Mouse (Mus musculus): Measurements from ENCODE around the gene Evx1.

Evx1 gene

GRCm38 (mm10) chr6:52290186-52290585, 23.1 kb upstream of the Evx1 start:
- intact Hi-C loops (cut with DNase I) = no loop called here

DNA sequence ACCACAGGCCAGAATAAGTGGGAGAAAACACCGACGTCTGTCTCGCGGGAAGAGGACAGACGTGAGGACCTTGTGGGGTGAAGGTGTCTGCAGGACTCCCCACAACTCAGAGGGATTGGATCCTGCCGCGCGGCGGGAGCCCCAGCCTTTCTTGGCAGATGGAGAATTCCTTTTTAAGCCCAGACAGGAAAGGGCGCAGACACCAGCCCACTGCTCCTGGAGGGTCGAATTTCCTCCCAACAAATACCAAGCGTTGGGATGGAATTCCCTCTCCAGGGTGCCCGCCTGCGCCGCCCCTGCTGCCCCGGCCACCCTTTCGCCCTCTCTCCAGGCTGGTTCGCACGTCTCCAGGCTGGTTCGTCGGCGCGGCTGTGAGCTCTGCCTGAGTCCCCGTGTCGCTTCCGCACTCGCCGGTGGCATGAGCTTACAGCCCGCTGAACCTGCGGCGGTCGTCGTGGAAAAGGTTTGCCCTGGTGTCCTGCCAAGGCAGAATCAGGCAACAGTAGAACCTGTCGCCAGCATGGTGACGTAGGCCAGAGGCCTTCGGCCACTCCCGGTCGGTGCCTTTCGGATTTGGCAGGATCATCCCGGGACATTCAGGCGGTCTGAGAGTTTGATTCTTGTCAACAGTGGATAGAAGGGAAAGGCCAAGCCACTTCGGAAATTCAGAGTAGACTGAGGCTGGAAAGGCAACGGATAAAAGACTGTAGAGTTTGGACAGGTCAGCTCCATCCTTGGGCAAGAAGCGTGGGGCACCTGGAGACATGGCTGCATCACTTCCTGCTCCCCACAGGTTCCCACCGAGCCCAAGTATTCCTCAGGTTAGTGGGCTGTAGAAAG, 22.1 kb upstream of the Evx1 start:
- intact Hi-C loops (cut with DNase I) = no loop called here

DNA sequence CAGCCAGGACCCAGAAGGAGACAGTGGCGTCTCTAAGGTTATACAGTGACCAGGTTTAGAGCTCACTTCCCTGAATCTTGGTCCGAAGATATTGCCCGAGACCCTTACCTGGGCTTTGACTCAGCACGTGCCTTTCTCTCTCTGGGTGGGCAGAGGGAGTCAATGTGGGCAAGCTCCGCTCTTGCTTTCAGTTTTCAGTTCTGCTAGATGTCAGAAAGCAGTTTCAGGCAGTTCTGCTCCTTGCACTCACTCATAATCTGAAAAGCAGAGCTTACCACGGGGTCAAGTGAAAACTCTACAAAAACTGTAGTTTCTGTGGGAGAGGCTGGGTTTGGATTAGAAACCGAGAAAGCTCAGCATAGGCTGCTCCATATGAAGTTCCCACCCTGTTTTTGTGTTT, 21.0 kb upstream of the Evx1 start:
- intact Hi-C loops (cut with DNase I) = no loop called here

DNA sequence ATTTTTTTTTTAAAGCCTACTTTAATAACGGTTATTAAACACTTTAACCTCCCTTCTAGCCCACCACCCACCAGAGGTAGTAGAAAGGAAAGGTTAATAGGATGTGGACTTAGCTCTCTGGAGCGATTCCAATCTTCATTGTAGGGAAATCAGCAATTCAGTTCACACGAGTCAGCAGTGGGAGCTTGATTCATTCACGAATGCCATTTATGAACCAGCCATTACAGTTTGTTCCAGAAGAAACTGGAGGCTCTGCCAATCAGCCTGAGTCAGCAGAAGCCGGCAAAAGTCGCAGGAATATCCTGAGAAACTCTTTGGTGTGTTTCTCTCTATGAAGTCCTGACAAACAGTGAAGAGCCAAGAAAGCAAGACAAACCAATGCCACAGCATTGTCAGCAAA, 18.7 kb upstream of the Evx1 start:
- intact Hi-C loops (cut with DNase I) = no loop called here

DNA sequence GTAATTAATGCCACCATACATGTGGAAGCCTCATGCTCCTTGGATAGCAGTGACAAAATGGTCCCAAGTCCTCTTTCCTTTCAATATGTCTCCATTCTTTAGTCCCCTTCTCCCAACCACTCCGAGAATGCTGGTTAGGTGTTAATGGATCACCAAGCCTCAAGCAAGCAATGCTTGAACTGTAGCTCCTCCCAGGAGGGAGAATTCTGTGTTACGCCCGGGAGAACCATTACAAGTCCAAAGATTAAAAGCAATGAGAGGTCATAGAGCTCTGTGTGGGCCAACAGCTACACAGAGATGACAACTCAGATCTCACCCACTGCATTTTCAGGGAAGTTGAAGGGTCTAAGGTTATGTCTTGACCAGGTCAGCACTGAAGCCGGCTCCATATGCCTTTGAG, 14.8 kb upstream of the Evx1 start:
- intact Hi-C loops (cut with DNase I) = no loop called here

- intact Hi-C loops (cut with DNase I) = no loop called here
Observed at GRCm38 (mm10) chr6:52300806-52301205, 12.5 kb upstream of the Evx1 start.

GRCm38 (mm10) chr6:52303426-52303825, 9.9 kb upstream of the Evx1 start:
- intact Hi-C loops (cut with DNase I) = no loop called here

- intact Hi-C loops (cut with DNase I) = loop anchor here (1.0 to 5.0 kb wide), 2 partner anchors 44 to 272 kb away; partner anchors contain the start of gene Hoxa13
Observed at GRCm38 (mm10) chr6:52305877-52306389, 7.4 kb upstream of the Evx1 start.

- intact Hi-C loops (cut with DNase I) = loop anchor here (5.0 kb wide), 1 partner anchor 47 kb away; the partner anchor contains the start of gene Hoxa13
Observed at GRCm38 (mm10) chr6:52309766-52310165, 3.5 kb upstream of the Evx1 start.

GRCm38 (mm10) chr6:52310366-52310765, 2.9 kb upstream of the Evx1 start:
- intact Hi-C loops (cut with DNase I) = no loop called here

- intact Hi-C loops (cut with DNase I) = no loop called here
Observed at GRCm38 (mm10) chr6:52311661-52312557, 1.4 kb upstream of the Evx1 start.

GRCm38 (mm10) chr6:52312558-52312915, 761 bp upstream of the Evx1 start:
- intact Hi-C loops (cut with DNase I) = no loop called here

DNA sequence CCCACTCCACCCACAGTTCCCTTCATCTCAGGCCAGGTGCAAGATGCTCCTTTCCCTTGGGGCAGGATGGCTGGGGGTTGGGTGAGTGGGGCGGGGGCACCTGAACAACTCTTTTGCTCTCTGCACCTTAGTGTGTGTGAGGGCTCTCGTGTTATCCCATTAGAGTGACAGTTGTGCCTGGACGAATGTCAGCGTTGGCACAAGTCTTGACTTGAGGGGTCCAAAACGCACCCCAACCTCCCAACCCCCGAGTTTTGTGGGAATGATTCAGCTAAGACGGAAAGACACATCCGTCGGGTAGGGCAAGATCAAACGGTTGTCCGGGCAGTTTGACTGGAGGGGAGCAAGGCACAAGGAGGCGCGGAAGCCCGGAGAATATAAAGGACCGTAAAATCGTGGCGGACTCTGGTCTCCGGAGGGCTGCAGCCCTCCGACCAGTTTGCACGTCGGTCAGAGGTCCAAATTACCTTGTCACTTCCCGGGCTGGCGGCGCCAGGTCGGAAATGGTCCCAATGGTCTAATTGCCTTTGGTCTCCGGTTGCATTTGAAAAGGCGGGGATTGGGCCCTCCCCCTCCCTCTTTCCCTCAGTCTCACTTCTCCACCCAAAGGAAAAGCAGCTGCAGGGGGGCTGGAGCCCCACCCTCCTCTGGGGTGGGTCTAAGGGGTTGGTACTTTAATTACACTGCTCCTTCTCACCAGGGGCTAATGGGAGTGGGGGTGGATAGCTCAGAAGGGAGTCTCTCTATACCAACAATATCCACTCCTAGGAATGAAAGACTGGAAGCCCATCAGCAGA, 1.2 kb downstream of the Evx1 start:
- intact Hi-C loops (cut with DNase I) = no loop called here

DNA sequence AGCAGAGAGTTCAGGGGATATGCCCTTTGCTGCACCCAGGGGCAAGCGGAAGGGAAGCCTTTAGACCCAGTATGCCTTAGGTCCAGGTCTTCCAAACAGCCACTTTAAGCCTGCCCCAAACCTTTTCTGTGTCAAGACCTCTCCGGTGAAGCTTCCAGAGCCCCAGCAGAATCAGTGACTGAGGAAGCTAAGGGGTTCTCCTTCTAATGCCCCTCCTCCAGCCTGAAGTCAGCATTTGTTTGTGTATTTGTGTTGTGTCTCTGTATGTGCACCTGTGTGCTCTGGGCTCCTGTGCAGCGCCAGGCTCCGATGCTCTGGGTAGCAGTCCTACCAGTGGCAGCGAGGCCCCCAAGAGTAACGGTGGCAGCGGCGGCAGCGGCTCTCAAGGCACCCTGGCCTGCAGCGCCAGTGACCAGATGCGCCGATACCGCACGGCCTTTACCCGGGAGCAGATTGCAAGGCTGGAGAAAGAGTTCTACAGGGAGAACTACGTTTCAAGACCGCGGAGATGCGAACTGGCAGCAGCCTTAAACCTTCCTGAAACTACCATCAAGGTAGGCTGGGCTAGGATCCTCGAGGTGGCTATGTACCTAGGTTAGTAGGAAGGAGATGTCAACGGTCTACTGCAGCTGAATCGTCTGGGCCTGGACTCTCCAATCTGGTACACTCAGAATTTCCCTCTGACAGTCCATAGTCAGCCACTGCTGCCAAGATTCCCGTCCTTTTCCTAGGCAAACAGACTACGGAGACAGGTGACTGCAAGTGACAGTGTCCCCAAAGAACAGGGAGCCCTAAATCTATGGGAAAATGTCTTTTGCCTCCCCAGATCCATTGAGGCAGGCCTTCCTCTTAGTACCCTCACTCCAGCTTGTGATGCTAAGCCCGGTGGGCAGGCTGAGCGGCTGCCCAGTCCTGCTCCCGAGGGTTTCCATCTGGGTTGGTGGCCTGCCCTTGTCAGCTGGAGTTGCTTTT, 2.4 kb downstream of the Evx1 start:
- intact Hi-C loops (cut with DNase I) = no loop called here

DNA sequence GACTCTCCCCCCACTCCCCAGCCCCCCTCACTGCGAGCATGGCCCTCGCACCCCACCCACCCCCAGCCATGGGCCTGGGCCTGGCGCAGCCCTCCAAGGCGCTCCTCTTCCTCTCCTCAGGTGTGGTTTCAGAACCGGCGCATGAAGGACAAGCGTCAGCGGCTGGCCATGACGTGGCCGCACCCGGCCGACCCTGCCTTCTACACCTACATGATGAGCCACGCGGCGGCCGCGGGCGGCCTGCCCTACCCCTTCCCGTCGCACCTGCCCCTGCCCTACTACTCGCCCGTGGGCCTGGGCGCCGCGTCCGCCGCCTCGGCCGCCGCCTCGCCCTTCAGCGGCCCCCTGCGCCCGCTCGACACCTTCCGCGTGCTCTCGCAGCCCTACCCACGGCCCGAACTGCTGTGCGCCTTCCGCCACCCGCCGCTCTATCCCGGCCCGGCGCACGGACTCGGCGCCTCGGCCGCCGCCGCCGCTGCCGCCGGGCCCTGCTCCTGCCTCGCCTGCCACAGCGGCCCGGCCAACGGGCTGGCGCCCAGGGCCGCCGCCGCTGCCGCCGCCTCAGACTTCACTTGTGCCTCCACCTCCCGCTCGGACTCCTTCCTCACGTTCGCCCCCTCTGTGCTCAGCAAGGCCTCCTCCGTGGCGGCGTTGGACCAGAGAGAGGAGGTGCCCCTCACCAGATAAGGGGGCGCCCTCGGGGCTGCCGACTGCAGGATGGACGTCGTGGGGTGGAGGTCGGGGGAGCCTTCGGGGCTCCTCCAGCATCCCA, 3.3 kb downstream of the Evx1 start:
- intact Hi-C loops (cut with DNase I) = no loop called here

DNA sequence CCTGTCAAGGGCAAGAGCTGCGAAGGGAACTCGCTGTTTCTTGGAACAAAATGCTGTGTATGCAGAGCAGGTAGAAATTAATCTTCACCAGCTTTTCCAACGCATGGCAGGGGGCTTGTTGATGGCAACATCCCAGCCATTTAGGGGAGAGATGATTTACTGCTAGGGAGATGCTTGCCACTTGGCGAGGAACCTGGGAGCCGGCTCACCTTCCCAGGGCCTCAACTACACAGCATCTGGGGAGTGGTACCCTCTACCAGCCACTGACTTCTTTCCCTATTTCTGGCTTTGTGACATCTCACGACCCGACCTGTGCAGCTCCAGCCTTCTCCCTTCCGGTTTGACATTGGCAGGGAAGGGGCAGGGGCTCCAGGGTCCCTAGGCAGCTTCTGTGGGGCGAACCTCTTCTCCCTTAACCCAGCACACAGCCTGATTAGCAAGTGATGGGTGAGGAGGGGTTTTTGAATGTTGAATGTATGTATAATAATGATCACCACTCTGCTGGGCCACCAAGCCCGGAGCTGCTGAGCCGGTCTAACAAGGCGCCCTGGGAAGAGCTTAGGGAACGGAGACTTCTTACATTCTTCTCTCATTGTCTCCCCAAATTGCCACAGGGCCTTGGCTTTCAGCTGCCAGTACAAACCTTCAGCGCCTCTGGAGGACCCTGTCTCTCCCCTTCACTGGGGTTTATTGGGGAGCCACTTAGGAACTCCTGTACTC, 4.3 kb downstream of the Evx1 start:
- intact Hi-C loops (cut with DNase I) = no loop called here

- intact Hi-C loops (cut with DNase I) = no loop called here
Observed at GRCm38 (mm10) chr6:52318271-52318670, 5.0 kb downstream of the Evx1 start.

- intact Hi-C loops (cut with DNase I) = no loop called here
Observed at GRCm38 (mm10) chr6:52319956-52320690, 6.8 kb downstream of the Evx1 start.

Data from adrenal gland (tissue).